Mouse (Mus musculus) embryonic facial prominence, embryonic 10.5 days (tissue): ENCODE results near the gene Pnpla1. TPM values are rescaled to one million over a fixed set of nuclear protein-coding genes. Genes with fewer than 3 reads are reported as not detected.

Experiments
- DNase-seq: peaks from one replicate; pipeline ENCODE4 v3.0.0-alpha.2; 2017; ENCODE audit warnings: low spot score
- H3K27ac ChIP-seq: fragments of 300-500 bp; sonication (generic); replicated peaks from 2 replicates; pipeline ENCODE4 v1.5.1; 2016; ENCODE audit warnings: mild to moderate bottlenecking
- H3K27me3 ChIP-seq: fragments of 300-500 bp; sonication (generic); replicated peaks from 2 replicates; pipeline ENCODE4 v1.6.1; 2016; ENCODE audit warnings: low read depth, mild to moderate bottlenecking; ENCODE audit not compliant: poor library complexity, severe bottlenecking
- H3K36me3 ChIP-seq: fragments of 300-500 bp; sonication (generic); replicated peaks from 2 replicates; pipeline ENCODE4 v1.6.1; 2016; ENCODE audit warnings: mild to moderate bottlenecking, moderate library complexity
- H3K4me1 ChIP-seq: fragments of 300-500 bp; sonication (generic); 2 replicates; pipeline ENCODE4 v1.6.1; 2016
- H3K4me3 ChIP-seq: fragments of 300-500 bp; sonication (generic); 2 replicates; pipeline ENCODE4 v1.5.1; 2016; ENCODE audit warnings: mild to moderate bottlenecking, moderate library complexity
- H3K9me3 ChIP-seq: fragments of 300-500 bp; sonication (generic); 2 replicates; pipeline ENCODE4 v1.6.1; 2016; ENCODE audit warnings: mild to moderate bottlenecking
- WGBS: fragments of 180-500 bp; shearing (Covaris S2); methylation state at CpG from one replicate; pipeline ENCODE4 v1.1.7; 2016; 5-methylcytosine and 5-hydroxymethylcytosine counted together
- polyA plus RNA-seq: library from polyadenylated mRNA; unstranded; fragments of >200 nt; fragmentation: Nextera tagmentation; extraction: Ambion mirVana; gene quantifications from 2 replicates; pipeline ENCODE4 v1.2.1, GENCODE M21; 2016

Gene Pnpla1
- polyA plus RNA-seq, 1 experiment from 2014 or later, result 0.09 TPM

- Histone ChIP-seq H3K27me3 (no peaks in the 10 kb centered on the region), H3K9me3 (peaks cover 10% of the 10 kb centered on the region; the same call in 1 of the 2 replicates), H3K36me3 (no peaks in the 10 kb centered on the region), H3K4me3 (no peak overlapping the region), H3K4me1 (peaks cover 3% of the 10 kb centered on the region), H3K27ac (no peak overlapping the region)
- DNase-seq, result no peak
- 83% methylated on average over 7 of the region's 7 CpGs for WGBS
Observed at GRCm38 (mm10) chr17:28854377-28854776, 3.8 kb upstream of the Pnpla1 start.

GRCm38 (mm10) chr17:28855166-28855885 lies 2.9 kb upstream of the Pnpla1 start:
- H3K27ac ChIP-seq, result no peak overlapping the region
- DNase-seq, result no peak

GRCm38 (mm10) chr17:28856030-28856429 lies 2.2 kb upstream of the Pnpla1 start:
- H3K27me3 ChIP-seq, result no peaks in the 10 kb centered on the region
- no peak for DNase-seq
- no peaks in the 10 kb centered on the region for H3K36me3 ChIP-seq
- peaks cover 3% of the 10 kb centered on the region for H3K4me1 ChIP-seq
- peaks cover 10% of the 10 kb centered on the region; the same call in 1 of the 2 replicates for H3K9me3 ChIP-seq
- H3K27ac ChIP-seq, result no peak overlapping the region
- no peak overlapping the region for H3K4me3 ChIP-seq
- WGBS, result 69% methylated on average over 3 of the region's 3 CpGs

More at GRCm38 (mm10) chr17:28855166-28855885, 2.9 kb upstream of the Pnpla1 start:
- WGBS, result 77% methylated on average over 9 of the region's 9 CpGs
- Histone ChIP-seq H3K4me1 (peaks cover 3% of the 10 kb centered on the region), H3K36me3 (no peaks in the 10 kb centered on the region), H3K27me3 (no peaks in the 10 kb centered on the region), H3K4me3 (no peak overlapping the region), H3K9me3 (peaks cover 10% of the 10 kb centered on the region; the same call in 1 of the 2 replicates)

GRCm38 (mm10) chr17:28863926-28864325 lies 5.7 kb downstream of the Pnpla1 start:
- H3K27ac ChIP-seq, result no peak overlapping the region
- H3K27me3 ChIP-seq, result no peaks in the 10 kb centered on the region
- H3K4me3 ChIP-seq, result no peak overlapping the region
- no peaks in the 10 kb centered on the region for H3K4me1 ChIP-seq
- no peaks in the 10 kb centered on the region for H3K36me3 ChIP-seq
- no peaks in the 10 kb centered on the region for H3K9me3 ChIP-seq
- 79% methylated on average over 7 of the region's 7 CpGs for WGBS
- DNase-seq, result no peak

- 83% methylated on average over 6 of the region's 6 CpGs for WGBS
- Histone ChIP-seq H3K9me3 (no peaks in the 10 kb centered on the region), H3K36me3 (no peaks in the 10 kb centered on the region), H3K4me1 (no peaks in the 10 kb centered on the region), H3K27me3 (no peaks in the 10 kb centered on the region), H3K4me3 (no peak overlapping the region), H3K27ac (no peak overlapping the region)
- no peak for DNase-seq
Observed at GRCm38 (mm10) chr17:28864464-28864863, 6.3 kb downstream of the Pnpla1 start.

DNA sequence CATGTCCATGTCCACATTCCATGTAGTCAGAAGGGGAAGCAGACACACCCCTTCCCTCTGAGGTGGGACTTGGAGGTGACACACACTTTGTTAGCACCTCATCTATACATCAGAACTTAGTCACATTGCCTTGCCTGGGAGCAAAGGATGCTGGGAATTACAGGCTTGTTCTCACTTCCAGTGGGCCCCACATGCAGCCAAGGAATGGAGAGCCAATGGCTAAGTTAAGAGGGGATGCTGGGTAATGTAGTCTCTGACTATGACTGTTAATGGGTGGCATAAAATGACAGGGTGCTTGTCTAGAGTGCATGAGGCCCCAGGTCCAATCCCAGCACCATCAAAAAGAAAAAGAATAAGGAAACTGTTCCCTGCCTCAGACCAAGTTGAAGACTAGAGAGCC lies 8.7 kb downstream of the Pnpla1 start:
- DNase-seq, result no peak
- Histone ChIP-seq H3K9me3 (no peaks in the 10 kb centered on the region), H3K27ac (no peak overlapping the region), H3K36me3 (no peaks in the 10 kb centered on the region), H3K4me1 (peaks cover 5% of the 10 kb centered on the region), H3K4me3 (no peak overlapping the region), H3K27me3 (no peaks in the 10 kb centered on the region)

GRCm38 (mm10) chr17:28867381-28867780 lies 9.2 kb downstream of the Pnpla1 start:
- DNase-seq, result no peak
- Histone ChIP-seq H3K36me3 (no peaks in the 10 kb centered on the region), H3K9me3 (no peaks in the 10 kb centered on the region), H3K4me3 (no peak overlapping the region), H3K27me3 (no peaks in the 10 kb centered on the region), H3K27ac (no peak overlapping the region), H3K4me1 (peaks cover 5% of the 10 kb centered on the region)
- whole genome bisulfite sequencing, result 93% methylated on average over 4 of the region's 4 CpGs

DNA sequence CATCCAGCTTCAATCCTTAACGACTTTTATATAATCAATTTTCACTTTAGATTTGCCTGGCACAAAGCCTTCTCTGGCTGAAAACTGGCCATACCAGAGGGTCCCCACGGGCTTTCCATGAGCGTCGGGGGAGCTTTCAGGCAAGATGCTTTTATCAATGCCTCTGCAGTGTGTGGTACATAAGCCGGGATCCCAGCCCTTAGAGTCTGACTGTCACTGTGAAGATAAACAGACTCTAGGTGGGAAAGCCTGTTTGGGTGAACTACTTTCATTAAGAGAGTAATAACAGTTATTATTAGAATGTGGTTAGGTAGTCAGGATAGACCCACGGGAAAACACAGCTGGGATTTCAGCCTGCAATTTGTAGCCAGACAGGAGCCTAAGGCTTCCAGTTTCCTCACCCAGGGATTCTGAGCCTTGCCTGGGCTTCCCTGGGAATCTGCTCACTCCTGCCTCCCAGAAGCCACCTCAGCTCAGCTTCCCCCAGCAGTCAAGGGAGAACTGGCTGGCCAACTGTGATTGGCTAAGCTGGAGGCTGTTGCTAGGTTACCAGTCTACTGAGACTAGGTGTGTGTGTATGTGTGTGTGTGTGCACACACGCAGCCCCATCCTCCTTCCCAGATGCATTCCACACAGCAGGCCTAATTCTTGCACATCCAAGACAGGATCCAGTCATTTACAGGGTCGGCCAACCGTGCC lies 11.3 kb downstream of the Pnpla1 start:
- DNase-seq, result peak; percentile 43
- no peak overlapping the region for H3K27ac ChIP-seq
- WGBS, result 71% methylated on average over 9 of the region's 9 CpGs

DNA sequence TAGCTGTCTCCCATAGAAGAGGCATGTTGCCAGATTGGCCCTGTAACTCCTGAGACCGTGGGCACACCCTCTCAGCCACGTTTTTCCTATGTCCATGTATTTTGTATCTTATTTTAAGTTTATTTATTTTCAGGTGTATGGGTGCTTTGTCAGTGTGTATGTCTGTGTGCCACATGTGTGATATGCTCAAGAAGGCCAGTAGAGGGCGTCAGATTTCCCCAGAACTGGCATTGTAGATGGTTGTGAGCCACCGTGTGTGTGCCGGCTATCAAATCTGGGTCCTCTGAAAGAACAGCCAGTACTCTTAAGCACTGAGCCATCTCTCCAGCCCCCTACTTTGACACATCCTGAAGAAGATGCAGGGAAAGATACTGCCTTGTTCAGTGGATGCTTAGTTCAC lies 12.2 kb downstream of the Pnpla1 start:
- peaks cover 4% of the 10 kb centered on the region; the same call in 1 of the 2 replicates for H3K27me3 ChIP-seq
- H3K4me1 ChIP-seq, result peaks cover 7% of the 10 kb centered on the region
- no peak overlapping the region for H3K4me3 ChIP-seq
- no peaks in the 10 kb centered on the region for H3K9me3 ChIP-seq
- no peak overlapping the region for H3K27ac ChIP-seq
- H3K36me3 ChIP-seq, result no peaks in the 10 kb centered on the region
- WGBS, result 78% methylated on average over 5 of the region's 5 CpGs
- DNase-seq, result no peak

More for the DNA sequence above, 11.3 kb downstream of the Pnpla1 start:
- Histone ChIP-seq H3K27me3 (peaks cover 4% of the 10 kb centered on the region; the same call in 1 of the 2 replicates), H3K9me3 (no peaks in the 10 kb centered on the region), H3K4me3 (no peak overlapping the region), H3K4me1 (peaks cover 5% of the 10 kb centered on the region), H3K36me3 (no peaks in the 10 kb centered on the region)

DNA sequence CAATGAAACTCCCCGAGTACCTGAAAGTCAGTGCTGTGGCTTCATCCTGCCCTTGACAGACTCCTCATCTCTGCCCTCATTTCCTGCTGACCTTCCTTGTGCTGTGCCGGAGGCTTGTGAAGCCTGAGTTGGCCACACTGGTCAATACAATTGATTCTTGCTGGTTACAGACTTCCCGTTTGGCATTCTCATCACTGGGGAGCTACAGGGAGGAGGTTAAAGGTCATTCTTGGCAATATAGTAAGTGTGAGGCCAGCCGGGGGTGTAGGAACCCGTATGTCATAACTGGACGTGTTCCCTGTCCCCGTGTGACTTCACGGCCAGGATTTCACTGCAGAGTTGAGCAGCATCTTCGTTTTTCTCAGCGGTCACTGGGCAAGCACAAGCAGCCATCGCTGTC lies 13.6 kb downstream of the Pnpla1 start:
- Histone ChIP-seq H3K36me3 (no peaks in the 10 kb centered on the region), H3K9me3 (no peaks in the 10 kb centered on the region), H3K27me3 (peaks cover 8% of the 10 kb centered on the region; the same call in 1 of the 2 replicates), H3K4me1 (peaks cover 11% of the 10 kb centered on the region), H3K4me3 (no peak overlapping the region), H3K27ac (no peak overlapping the region)
- 81% methylated on average over 11 of the region's 11 CpGs for WGBS
- DNase-seq, result no peak

GRCm38 (mm10) chr17:28872322-28872721 lies 14.1 kb downstream of the Pnpla1 start:
- Histone ChIP-seq H3K27ac (no peak overlapping the region), H3K27me3 (peaks cover 12% of the 10 kb centered on the region), H3K36me3 (no peaks in the 10 kb centered on the region), H3K9me3 (no peaks in the 10 kb centered on the region), H3K4me1 (peaks cover 16% of the 10 kb centered on the region), H3K4me3 (no peak overlapping the region)
- WGBS, result 91% methylated on average over 7 of the region's 7 CpGs
- no peak for DNase-seq

GRCm38 (mm10) chr17:28874216-28874615 lies 16.0 kb downstream of the Pnpla1 start:
- Histone ChIP-seq H3K9me3 (no peaks in the 10 kb centered on the region), H3K4me1 (peaks cover 17% of the 10 kb centered on the region), H3K27ac (no peak overlapping the region), H3K36me3 (no peaks in the 10 kb centered on the region), H3K27me3 (peaks cover 23% of the 10 kb centered on the region), H3K4me3 (no peak overlapping the region)
- DNase-seq, result no peak
- WGBS, result 81% methylated on average over 4 of the region's 4 CpGs

GRCm38 (mm10) chr17:28874825-28875224 lies 16.6 kb downstream of the Pnpla1 start:
- H3K9me3 ChIP-seq, result no peaks in the 10 kb centered on the region
- H3K27ac ChIP-seq, result no peak overlapping the region
- WGBS, result 84% methylated on average over 7 of the region's 7 CpGs
- H3K4me3 ChIP-seq, result no peak overlapping the region
- H3K4me1 ChIP-seq, result peaks cover 13% of the 10 kb centered on the region
- no peak for DNase-seq
- H3K27me3 ChIP-seq, result peaks cover 25% of the 10 kb centered on the region
- H3K36me3 ChIP-seq, result no peaks in the 10 kb centered on the region
